Mouse (Mus musculus) intestine, embryonic 15.5 days (tissue): Measurements from ENCODE around the gene Erc2. TPM values are rescaled to one million over a fixed set of nuclear protein-coding genes. Genes with fewer than 3 reads are reported as not detected.

Experiments used
- ATAC-seq: fragments of 200-750 bp; cut with Nextera tagmentation; 2 replicates; pipeline ENCODE4 v1.8.0; 2017; ENCODE audit warnings: moderate TSS enrichment, moderate library complexity
- H3K27ac ChIP-seq: fragments of 300-500 bp; sonication (generic); 2 replicates; pipeline ENCODE4 v1.5.1; 2015; ENCODE audit warnings: mild to moderate bottlenecking, inconsistent platforms
- H3K27me3 ChIP-seq: fragments of 300-500 bp; sonication (generic); replicated peaks from 2 replicates; pipeline ENCODE4 v1.6.1; 2015; ENCODE audit warnings: inconsistent platforms
- H3K36me3 ChIP-seq: fragments of 300-500 bp; sonication (generic); 2 replicates; pipeline ENCODE4 v1.6.1; 2015; ENCODE audit warnings: inconsistent platforms
- H3K4me1 ChIP-seq: fragments of 300-500 bp; sonication (generic); replicated peaks from 2 replicates; pipeline ENCODE4 v1.6.1; 2015; ENCODE audit warnings: inconsistent platforms
- H3K4me2 ChIP-seq: fragments of 300-500 bp; sonication (generic); replicated peaks from 2 replicates; pipeline ENCODE4 v1.6.1; 2015; ENCODE audit warnings: mild to moderate bottlenecking, inconsistent platforms
- H3K4me3 ChIP-seq: fragments of 300-500 bp; sonication (generic); replicated peaks from 2 replicates; pipeline ENCODE4 v1.5.1; 2015; ENCODE audit warnings: inconsistent platforms
- H3K9ac ChIP-seq: fragments of 300-500 bp; sonication (generic); 2 replicates; pipeline ENCODE4 v1.6.1; 2015; ENCODE audit warnings: inconsistent platforms
- H3K9me3 ChIP-seq: fragments of 300-500 bp; sonication (generic); 2 replicates; pipeline ENCODE4 v1.6.1; 2016; ENCODE audit warnings: inconsistent platforms
- WGBS: fragments of 180-500 bp; shearing (Covaris S2); methylation state at CpG from one replicate; pipeline ENCODE4 v1.1.7; 2015; 5-methylcytosine and 5-hydroxymethylcytosine counted together
- polyA plus RNA-seq: library from polyadenylated mRNA; unstranded; fragments of >200 nt; fragmentation: Nextera tagmentation; extraction: Ambion mirVana; gene quantifications from 2 replicates; pipeline ENCODE4 v1.2.1, GENCODE M21; 2015

Gene Erc2
- polyA plus RNA-seq, 1 experiment from 2014 or later: 6.8 TPM

GRCm38 (mm10) chr14:27739436-27739835, 117.2 kb downstream of the Erc2 start:
- no peaks in the 10 kb centered on the region for H3K4me1 ChIP-seq
- H3K27ac ChIP-seq: no peak overlapping the region
- no peak overlapping the region for H3K9ac ChIP-seq
- H3K4me3 ChIP-seq: no peak overlapping the region
- no peak overlapping the region for H3K4me2 ChIP-seq
- no peaks in the 10 kb centered on the region for H3K27me3 ChIP-seq
- no peaks in the 10 kb centered on the region for H3K36me3 ChIP-seq
- ATAC-seq: no peak
- H3K9me3 ChIP-seq: no peaks in the 10 kb centered on the region
- 71% methylated on average over 1 of the region's 1 CpGs for WGBS

DNA sequence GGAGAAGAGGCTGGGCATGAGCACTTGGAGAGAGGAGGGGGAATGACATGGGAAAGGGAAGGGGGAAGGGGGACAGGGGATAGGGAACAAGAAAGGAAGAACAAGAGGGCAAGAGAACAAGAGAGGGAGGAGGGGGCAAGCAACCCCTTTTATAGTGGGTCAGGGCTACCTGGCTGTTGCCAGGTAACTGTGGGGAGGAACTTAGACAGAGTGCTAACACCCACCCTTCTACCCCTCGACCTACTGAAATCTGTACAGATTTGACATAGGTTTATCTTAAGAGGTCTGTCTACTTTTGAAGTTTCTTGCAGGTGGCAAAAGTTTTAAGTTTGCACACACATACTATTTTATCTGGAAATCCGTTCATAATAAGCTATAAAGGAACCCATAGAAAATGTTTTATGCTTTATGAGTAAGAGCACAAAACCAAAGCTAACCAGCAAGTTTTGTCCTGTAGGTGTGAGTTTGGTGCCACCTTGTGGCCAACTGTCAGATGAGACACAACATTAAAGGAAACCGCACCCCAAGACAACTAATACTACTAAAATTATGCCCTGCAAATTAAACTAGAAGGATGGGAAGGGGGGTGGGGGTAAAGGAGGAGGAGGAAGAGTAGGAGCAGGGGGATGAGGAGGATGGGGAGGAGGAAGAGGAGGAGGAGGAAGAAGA, 119.2 kb downstream of the Erc2 start:
- Histone ChIP-seq H3K36me3 (no peaks in the 10 kb centered on the region), H3K27ac (no peak overlapping the region), H3K9me3 (no peaks in the 10 kb centered on the region), H3K9ac (no peak overlapping the region), H3K4me2 (no peak overlapping the region), H3K4me3 (no peak overlapping the region), H3K27me3 (no peaks in the 10 kb centered on the region), H3K4me1 (no peaks in the 10 kb centered on the region)
- WGBS: 20% methylated on average over 3 of the region's 3 CpGs
- ATAC-seq: no peak

DNA sequence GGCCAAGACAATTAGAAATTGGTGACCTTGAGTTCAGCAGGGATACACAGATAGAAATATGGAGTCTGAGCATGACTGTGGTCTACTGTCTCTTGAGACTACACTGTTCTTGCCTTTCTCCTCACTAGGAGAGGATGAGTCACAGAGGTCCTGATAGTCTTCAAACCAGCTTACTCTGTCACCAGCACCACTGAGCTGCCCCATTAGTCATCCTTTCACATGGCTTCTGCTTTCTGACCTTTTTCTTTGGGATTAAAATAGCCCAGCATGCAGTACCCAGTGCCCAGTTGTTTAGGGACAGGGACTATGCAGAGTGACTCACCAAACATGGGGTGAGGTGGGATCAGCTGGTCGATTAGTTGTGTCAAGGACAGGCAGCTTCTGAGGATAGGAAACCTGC, 132.1 kb downstream of the Erc2 start:
- Histone ChIP-seq H3K27ac (no peak overlapping the region), H3K4me2 (no peak overlapping the region), H3K4me3 (no peak overlapping the region), H3K27me3 (no peaks in the 10 kb centered on the region), H3K9me3 (no peaks in the 10 kb centered on the region), H3K4me1 (no peaks in the 10 kb centered on the region), H3K9ac (no peak overlapping the region), H3K36me3 (no peaks in the 10 kb centered on the region)
- WGBS: 71% methylated on average over 1 of the region's 1 CpGs
- no peak for ATAC-seq

GRCm38 (mm10) chr14:27756901-27757300, 134.7 kb downstream of the Erc2 start:
- H3K36me3 ChIP-seq: no peaks in the 10 kb centered on the region
- H3K9me3 ChIP-seq: no peaks in the 10 kb centered on the region
- no peak overlapping the region for H3K4me2 ChIP-seq
- no peak overlapping the region for H3K4me3 ChIP-seq
- 67% methylated on average over 5 of the region's 5 CpGs for WGBS
- no peaks in the 10 kb centered on the region for H3K27me3 ChIP-seq
- no peaks in the 10 kb centered on the region for H3K4me1 ChIP-seq
- H3K27ac ChIP-seq: no peak overlapping the region
- H3K9ac ChIP-seq: no peak overlapping the region
- ATAC-seq: no peak

GRCm38 (mm10) chr14:27758230-27758629, 136.0 kb downstream of the Erc2 start:
- no peak for ATAC-seq
- H3K4me3 ChIP-seq: no peak overlapping the region
- no peaks in the 10 kb centered on the region for H3K4me1 ChIP-seq
- H3K36me3 ChIP-seq: no peaks in the 10 kb centered on the region
- H3K4me2 ChIP-seq: no peak overlapping the region
- WGBS: 90% methylated on average over 1 of the region's 1 CpGs
- no peaks in the 10 kb centered on the region for H3K9me3 ChIP-seq
- no peak overlapping the region for H3K27ac ChIP-seq
- no peaks in the 10 kb centered on the region for H3K27me3 ChIP-seq
- H3K9ac ChIP-seq: no peak overlapping the region

- WGBS: 90% methylated on average over 6 of the region's 6 CpGs
- Histone ChIP-seq H3K4me3 (no peak overlapping the region), H3K4me1 (no peaks in the 10 kb centered on the region), H3K36me3 (no peaks in the 10 kb centered on the region), H3K4me2 (no peak overlapping the region), H3K27ac (no peak overlapping the region), H3K9me3 (no peaks in the 10 kb centered on the region), H3K27me3 (no peaks in the 10 kb centered on the region), H3K9ac (no peak overlapping the region)
- no peak for ATAC-seq
Observed at GRCm38 (mm10) chr14:27759069-27759628, 136.9 kb downstream of the Erc2 start.

DNA sequence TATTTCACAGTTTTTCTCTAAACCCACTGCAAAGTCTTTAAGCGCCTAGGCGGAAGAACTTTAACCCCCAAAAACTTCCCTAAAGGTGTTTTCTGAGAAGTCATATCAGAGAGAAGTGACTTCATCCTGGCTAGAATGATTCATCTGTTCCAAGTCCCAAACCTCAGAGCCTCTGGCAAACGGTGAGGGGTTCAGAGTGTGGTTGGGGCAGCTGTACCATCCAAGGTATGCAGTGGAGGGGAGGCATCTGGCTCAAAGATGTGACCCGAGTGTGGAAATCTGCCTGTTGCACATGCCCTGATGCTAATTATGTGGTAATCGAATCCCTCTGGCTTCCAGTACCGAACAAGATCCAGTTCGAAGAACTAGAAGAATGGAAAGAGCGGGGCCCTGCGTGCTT, 137.8 kb downstream of the Erc2 start:
- no peak for ATAC-seq
- Histone ChIP-seq H3K36me3 (no peaks in the 10 kb centered on the region), H3K4me1 (no peaks in the 10 kb centered on the region), H3K27ac (no peak overlapping the region), H3K9me3 (no peaks in the 10 kb centered on the region), H3K27me3 (no peaks in the 10 kb centered on the region), H3K4me3 (no peak overlapping the region), H3K9ac (no peak overlapping the region), H3K4me2 (no peak overlapping the region)
- 86% methylated on average over 9 of the region's 9 CpGs for WGBS

DNA sequence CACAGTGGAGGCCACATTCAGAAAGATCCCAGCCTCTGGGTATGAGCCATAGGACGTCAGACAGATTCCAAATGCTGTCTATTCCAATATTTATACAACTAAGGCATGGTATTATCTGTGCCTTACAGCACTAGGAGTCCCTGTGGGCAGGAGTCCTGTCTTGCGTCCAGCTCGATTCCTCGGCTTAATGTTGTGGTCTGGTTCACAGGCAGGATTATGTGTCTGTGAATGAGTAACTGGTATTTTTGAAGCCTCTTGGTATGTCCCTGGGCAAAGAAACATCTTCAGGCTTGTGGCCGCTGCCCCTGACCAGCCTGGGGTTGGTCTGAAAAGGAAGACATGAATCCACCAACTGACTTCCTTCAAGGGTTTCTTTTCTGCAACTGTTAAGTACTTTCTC, 153.1 kb downstream of the Erc2 start:
- H3K27ac ChIP-seq: no peak overlapping the region
- no peak for ATAC-seq
- no peak overlapping the region for H3K4me3 ChIP-seq
- no peak overlapping the region for H3K9ac ChIP-seq
- H3K36me3 ChIP-seq: no peaks in the 10 kb centered on the region
- no peaks in the 10 kb centered on the region for H3K4me1 ChIP-seq
- no peaks in the 10 kb centered on the region for H3K27me3 ChIP-seq
- H3K4me2 ChIP-seq: no peak overlapping the region
- no peaks in the 10 kb centered on the region for H3K9me3 ChIP-seq
- 42% methylated on average over 5 of the region's 5 CpGs for WGBS

DNA sequence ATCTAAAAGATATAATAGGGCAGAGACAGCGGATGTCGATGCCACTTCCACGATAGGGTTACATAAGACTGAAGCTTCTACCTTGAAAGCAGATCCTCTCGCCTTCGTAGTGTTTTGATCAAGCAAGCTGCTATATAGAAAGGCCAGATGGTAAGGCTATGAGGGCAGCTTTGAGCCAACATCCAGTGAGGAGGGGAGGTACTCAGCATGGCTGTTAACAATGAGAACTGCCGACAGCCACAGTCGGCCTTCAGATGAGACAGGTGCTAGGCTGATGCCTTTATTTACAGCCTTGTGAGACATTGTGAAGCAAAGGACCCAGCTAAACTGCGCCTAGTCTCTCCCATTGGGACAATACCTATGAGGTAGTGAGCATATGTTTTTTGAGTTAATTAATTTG, 156.3 kb downstream of the Erc2 start:
- H3K9me3 ChIP-seq: no peaks in the 10 kb centered on the region
- no peaks in the 10 kb centered on the region for H3K4me1 ChIP-seq
- no peaks in the 10 kb centered on the region for H3K36me3 ChIP-seq
- no peak overlapping the region for H3K9ac ChIP-seq
- H3K27ac ChIP-seq: no peak overlapping the region
- no peak overlapping the region for H3K4me3 ChIP-seq
- H3K27me3 ChIP-seq: no peaks in the 10 kb centered on the region
- no peak overlapping the region for H3K4me2 ChIP-seq
- 83% methylated on average over 8 of the region's 8 CpGs for WGBS
- ATAC-seq: no peak

GRCm38 (mm10) chr14:27778982-27779701, 156.9 kb downstream of the Erc2 start:
- no peak overlapping the region for H3K4me2 ChIP-seq
- 78% methylated on average over 2 of the region's 2 CpGs for WGBS
- no peaks in the 10 kb centered on the region for H3K27me3 ChIP-seq
- no peak for ATAC-seq
- no peak overlapping the region for H3K27ac ChIP-seq
- H3K9ac ChIP-seq: no peak overlapping the region
- no peak overlapping the region for H3K4me3 ChIP-seq
- no peaks in the 10 kb centered on the region for H3K36me3 ChIP-seq
- H3K4me1 ChIP-seq: no peaks in the 10 kb centered on the region
- no peaks in the 10 kb centered on the region for H3K9me3 ChIP-seq

- no peaks in the 10 kb centered on the region for H3K27me3 ChIP-seq
- no peak overlapping the region for H3K4me3 ChIP-seq
- H3K27ac ChIP-seq: no peak overlapping the region
- no peak overlapping the region for H3K4me2 ChIP-seq
- no peaks in the 10 kb centered on the region for H3K4me1 ChIP-seq
- no peaks in the 10 kb centered on the region for H3K9me3 ChIP-seq
- no peak overlapping the region for H3K9ac ChIP-seq
- no peaks in the 10 kb centered on the region for H3K36me3 ChIP-seq
- no peak for ATAC-seq
- WGBS: 89% methylated on average over 1 of the region's 1 CpGs
Observed at GRCm38 (mm10) chr14:27781221-27781620, 159.0 kb downstream of the Erc2 start.

DNA sequence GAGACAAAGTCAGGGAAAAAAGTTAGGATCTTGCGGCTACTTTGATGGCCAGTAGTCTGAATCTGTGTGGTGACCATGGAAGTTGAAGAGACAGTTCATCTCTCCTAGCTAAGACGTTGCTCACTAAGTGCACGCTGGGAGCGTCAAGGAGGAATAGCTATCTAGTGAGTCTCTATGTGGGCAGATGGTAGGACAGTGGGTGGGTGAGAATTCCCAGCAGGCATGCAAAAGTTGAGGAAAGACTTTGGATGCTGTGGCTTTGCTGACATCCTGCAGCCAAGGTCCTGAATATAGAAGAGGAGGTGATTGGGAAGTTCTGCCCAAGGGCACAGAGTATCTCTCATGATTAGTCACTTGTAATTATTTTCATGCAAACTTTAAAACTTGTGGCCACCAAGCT, 162.6 kb downstream of the Erc2 start:
- no peaks in the 10 kb centered on the region for H3K4me1 ChIP-seq
- no peaks in the 10 kb centered on the region for H3K36me3 ChIP-seq
- WGBS: 95% methylated on average over 4 of the region's 4 CpGs
- no peak overlapping the region for H3K27ac ChIP-seq
- ATAC-seq: no peak
- H3K9ac ChIP-seq: no peak overlapping the region
- no peaks in the 10 kb centered on the region for H3K27me3 ChIP-seq
- no peak overlapping the region for H3K4me3 ChIP-seq
- no peak overlapping the region for H3K4me2 ChIP-seq
- H3K9me3 ChIP-seq: no peaks in the 10 kb centered on the region

- Histone ChIP-seq H3K9ac (no peak overlapping the region), H3K27me3 (no peaks in the 10 kb centered on the region), H3K27ac (no peak overlapping the region), H3K9me3 (no peaks in the 10 kb centered on the region), H3K36me3 (no peaks in the 10 kb centered on the region), H3K4me2 (no peak overlapping the region), H3K4me3 (no peak overlapping the region), H3K4me1 (no peaks in the 10 kb centered on the region)
- ATAC-seq: peak; percentile 53; the same call in 1 of the 2 replicates
- WGBS: 86% methylated on average over 2 of the region's 2 CpGs
Observed at GRCm38 (mm10) chr14:27785562-27785961, 163.3 kb downstream of the Erc2 start.
